Mouse (Mus musculus): ENCODE data around the gene Csnk2a1.

DNA sequence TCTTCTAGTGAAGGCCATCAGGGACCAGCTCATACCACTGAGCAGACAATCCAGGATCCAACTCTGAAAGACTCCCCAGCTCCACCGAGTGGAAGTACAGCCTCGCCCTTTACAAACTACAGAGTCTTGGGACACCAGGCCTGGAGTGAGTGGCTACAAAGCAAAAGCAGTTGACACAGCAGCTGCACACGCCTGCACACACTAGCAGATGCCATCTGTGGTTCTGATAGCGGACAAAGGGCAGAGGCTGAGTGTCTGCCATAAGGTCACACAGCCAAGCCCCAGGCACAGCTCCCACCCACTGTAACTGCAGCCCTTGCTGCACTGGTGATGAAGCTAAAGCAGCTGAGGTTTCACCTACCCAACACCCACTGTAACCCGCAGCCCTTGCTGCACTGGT is 94.9 kb downstream of the Csnk2a1 start:
- TF ChIP-seq CTCF (IDR thresholded peaks at IDR 0.05; ENCODE audit: borderline replicate concordance, extremely low read depth, insufficient read depth, insufficient read length) (no peak), POLR2A (IDR thresholded peaks at IDR 0.05; ENCODE audit: borderline replicate concordance, extremely low read depth, insufficient read depth, insufficient read length, poor library complexity, severe bottlenecking) (no peak)
